Mouse (Mus musculus): ENCODE measurements around the gene Iqcg. TPM values are rescaled to one million over a fixed set of nuclear protein-coding genes. Genes with fewer than 3 reads are reported as not detected.

Gene Iqcg
- polyA plus RNA-seq, 1 experiment = 0.92 TPM

GRCm38 (mm10) chr16:33063267-33063666, 7.2 kb upstream of the Iqcg start:
- Histone ChIP-seq H3K36me3 (ENCODE audit: control insufficient read depth, insufficient read depth) (peaks cover 28% of the 10 kb centered on the region), H3K4me3 (ENCODE audit: insufficient read depth, poor library complexity, severe bottlenecking) (peak overlapping the region; percentile 48), H3K27me3 (ENCODE audit: control insufficient read depth, insufficient read depth, insufficient read length) (no peaks in the 10 kb centered on the region), H3K79me3 (ENCODE audit: low read depth) (peaks cover 15% of the 10 kb centered on the region), H3ac (ENCODE audit: control insufficient read depth, insufficient read length, low read depth) (peak overlapping the region; percentile 66), H3K79me2 (ENCODE audit: control insufficient read depth, insufficient read depth) (peaks cover 22% of the 10 kb centered on the region)
- TF ChIP-seq CTCF (IDR thresholded peaks at IDR 0.05; ENCODE audit: control insufficient read depth, insufficient read depth, insufficient read length) = no peak
- TF ChIP-seq CEBPB (IDR thresholded peaks at IDR 0.05; ENCODE audit: low read depth) = no peak
- no peak for TF ChIP-seq MAX (IDR thresholded peaks at IDR 0.05)
- TF ChIP-seq FOSL1 (IDR thresholded peaks at IDR 0.05; ENCODE audit: insufficient read depth, low read length, poor library complexity, severe bottlenecking) = no peak
- no peak for TF ChIP-seq USF1 (IDR thresholded peaks at IDR 0.05; ENCODE audit: low read depth)
- no peak for TF ChIP-seq MYOG (IDR thresholded peaks at IDR 0.05; ENCODE audit: control insufficient read depth, extremely low read depth, insufficient read length)
- no peak for TF ChIP-seq MYOD1 (IDR thresholded peaks at IDR 0.05; ENCODE audit: control insufficient read depth, insufficient read length, low read depth)

GRCm38 (mm10) chr16:33062682-33063131, 6.7 kb upstream of the Iqcg start:
- H3K79me2 ChIP-seq (ENCODE audit: control insufficient read depth, insufficient read depth) = peaks cover 28% of the 10 kb centered on the region

DNA sequence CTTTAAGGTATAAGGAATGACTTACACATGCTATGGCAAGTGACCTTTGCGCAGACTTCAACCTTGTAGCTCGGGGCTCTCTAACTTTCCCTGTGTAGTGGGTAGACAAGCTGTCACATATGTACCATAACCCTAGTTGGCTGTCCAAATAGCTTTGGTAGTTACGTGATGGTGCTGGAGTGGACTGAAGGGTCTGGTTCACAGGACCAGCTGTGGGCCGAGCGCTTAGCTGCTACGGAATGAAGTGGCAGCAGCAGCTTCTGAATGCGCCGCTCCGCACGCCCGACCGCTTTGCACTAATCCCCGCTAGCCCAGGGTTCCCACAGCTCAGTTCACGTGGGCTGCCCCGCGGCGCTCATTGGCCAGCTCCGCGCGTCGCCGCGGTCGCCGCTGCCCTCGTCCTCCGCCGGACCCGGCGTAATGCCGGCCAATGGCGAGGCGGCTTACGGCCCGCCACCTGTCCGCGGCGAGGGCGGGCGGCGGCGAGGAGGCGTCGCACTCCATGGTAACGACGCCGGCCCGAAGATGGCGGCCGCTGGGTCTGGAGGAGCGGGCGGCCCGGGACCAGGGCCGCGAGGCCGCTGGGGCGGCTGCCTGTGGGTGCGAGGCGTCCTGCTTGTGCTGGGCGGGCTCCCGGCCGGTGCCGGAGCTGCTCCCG, 6.1 kb upstream of the Iqcg start, which contains the start of gene Lmln:
Lmln (plus strand) TSS at position 498 of the 658 bp plus-strand sequence.
- Histone ChIP-seq H3K4me3 (ENCODE audit: insufficient read depth, poor library complexity, severe bottlenecking) (peak within 1 kb of the TSS; percentile 48), H3K27me3 (ENCODE audit: control insufficient read depth, insufficient read depth, insufficient read length) (no peaks in the 10 kb centered on the region), H3ac (ENCODE audit: control insufficient read depth, insufficient read length, low read depth) (peak within 1 kb of the TSS; percentile 66), H3K36me3 (ENCODE audit: control insufficient read depth, insufficient read depth) (peaks cover 39% of the 10 kb centered on the region), H3K79me3 (ENCODE audit: low read depth) (peaks cover 26% of the 10 kb centered on the region), H3K79me2 (ENCODE audit: control insufficient read depth, insufficient read depth) (peaks cover 33% of the 10 kb centered on the region)
- TF ChIP-seq USF1 (IDR thresholded peaks at IDR 0.05; ENCODE audit: low read depth) = peak; percentile 82
- no peak for TF ChIP-seq CEBPB (IDR thresholded peaks at IDR 0.05; ENCODE audit: low read depth)
- TF ChIP-seq MAX (IDR thresholded peaks at IDR 0.05) = peak; percentile 60
- TF ChIP-seq MYOG (IDR thresholded peaks at IDR 0.05; ENCODE audit: control insufficient read depth, extremely low read depth, insufficient read length) = no peak
- no peak for TF ChIP-seq FOSL1 (IDR thresholded peaks at IDR 0.05; ENCODE audit: insufficient read depth, low read length, poor library complexity, severe bottlenecking)
- no peak for TF ChIP-seq MYOD1 (IDR thresholded peaks at IDR 0.05; ENCODE audit: control insufficient read depth, insufficient read length, low read depth)
- no peak for TF ChIP-seq CTCF (IDR thresholded peaks at IDR 0.05; ENCODE audit: control insufficient read depth, insufficient read depth, insufficient read length)

More at GRCm38 (mm10) chr16:33062682-33063131, 6.7 kb upstream of the Iqcg start:
- Histone ChIP-seq H3ac (ENCODE audit: control insufficient read depth, insufficient read length, low read depth) (peak overlapping the region; percentile 66), H3K79me3 (ENCODE audit: low read depth) (peaks cover 20% of the 10 kb centered on the region), H3K36me3 (ENCODE audit: control insufficient read depth, insufficient read depth) (peaks cover 34% of the 10 kb centered on the region), H3K4me3 (ENCODE audit: insufficient read depth, poor library complexity, severe bottlenecking) (peak overlapping the region; percentile 48), H3K27me3 (ENCODE audit: control insufficient read depth, insufficient read depth, insufficient read length) (no peaks in the 10 kb centered on the region)
- no peak for TF ChIP-seq CTCF (IDR thresholded peaks at IDR 0.05; ENCODE audit: control insufficient read depth, insufficient read depth, insufficient read length)
- no peak for TF ChIP-seq MYOG (IDR thresholded peaks at IDR 0.05; ENCODE audit: control insufficient read depth, extremely low read depth, insufficient read length)
- no peak for TF ChIP-seq CEBPB (IDR thresholded peaks at IDR 0.05; ENCODE audit: low read depth)
- TF ChIP-seq FOSL1 (IDR thresholded peaks at IDR 0.05; ENCODE audit: insufficient read depth, low read length, poor library complexity, severe bottlenecking) = no peak
- TF ChIP-seq MAX (IDR thresholded peaks at IDR 0.05) = no peak
- TF ChIP-seq MYOD1 (IDR thresholded peaks at IDR 0.05; ENCODE audit: control insufficient read depth, insufficient read length, low read depth) = no peak
- TF ChIP-seq USF1 (IDR thresholded peaks at IDR 0.05; ENCODE audit: low read depth) = no peak

- no peak overlapping the region for H3ac ChIP-seq (ENCODE audit: control insufficient read depth, insufficient read length, low read depth)
- peaks cover 33% of the 10 kb centered on the region for H3K79me3 ChIP-seq (ENCODE audit: low read depth)
- H3K79me2 ChIP-seq (ENCODE audit: control insufficient read depth, insufficient read depth) = peaks cover 41% of the 10 kb centered on the region
- H3K27me3 ChIP-seq (ENCODE audit: control insufficient read depth, insufficient read depth, insufficient read length) = no peaks in the 10 kb centered on the region
- TF ChIP-seq MYOG (IDR thresholded peaks at IDR 0.05; ENCODE audit: control insufficient read depth, extremely low read depth, insufficient read length) (no peak), USF1 (IDR thresholded peaks at IDR 0.05; ENCODE audit: low read depth) (no peak)
- H3K36me3 ChIP-seq (ENCODE audit: control insufficient read depth, insufficient read depth) = peaks cover 42% of the 10 kb centered on the region
- H3K4me3 ChIP-seq (ENCODE audit: insufficient read depth, poor library complexity, severe bottlenecking) = no peak overlapping the region
These were observed 5.4 kb upstream of the Iqcg start for GRCm38 (mm10) chr16:33061400-33061799.

DNA sequence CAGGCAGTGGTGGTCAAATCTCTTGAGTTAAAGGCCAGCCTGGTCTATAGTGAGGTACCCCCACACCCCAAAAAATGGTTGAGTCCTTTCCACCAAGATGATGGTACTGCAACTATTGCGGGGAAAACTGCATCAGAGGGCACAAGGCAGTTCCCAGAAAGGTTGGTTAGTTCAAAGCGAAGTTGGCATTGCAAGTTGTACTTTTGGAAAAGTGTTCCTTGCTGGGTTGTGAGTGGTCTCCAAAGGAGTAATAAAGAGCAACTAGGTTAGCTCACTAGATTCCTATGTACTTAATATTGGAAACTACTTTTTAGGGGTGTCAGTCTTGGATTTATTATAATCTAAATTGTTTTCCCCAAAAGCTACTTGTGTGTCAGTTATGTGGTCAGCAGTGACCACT, 4.9 kb upstream of the Iqcg start:
- Histone ChIP-seq H3K36me3 (ENCODE audit: control insufficient read depth, insufficient read depth) (peaks cover 42% of the 10 kb centered on the region), H3K79me3 (ENCODE audit: low read depth) (peaks cover 34% of the 10 kb centered on the region), H3K79me2 (ENCODE audit: control insufficient read depth, insufficient read depth) (peaks cover 43% of the 10 kb centered on the region), H3K4me3 (ENCODE audit: insufficient read depth, poor library complexity, severe bottlenecking) (no peak overlapping the region), H3ac (ENCODE audit: control insufficient read depth, insufficient read length, low read depth) (no peak overlapping the region), H3K27me3 (ENCODE audit: control insufficient read depth, insufficient read depth, insufficient read length) (no peaks in the 10 kb centered on the region)
- TF ChIP-seq MYOD1 (IDR thresholded peaks at IDR 0.05; ENCODE audit: control insufficient read depth, insufficient read length, low read depth) = no peak
- no peak for TF ChIP-seq CTCF (IDR thresholded peaks at IDR 0.05; ENCODE audit: control insufficient read depth, insufficient read depth, insufficient read length)
- TF ChIP-seq MYOG (IDR thresholded peaks at IDR 0.05; ENCODE audit: control insufficient read depth, extremely low read depth, insufficient read length) = no peak
- no peak for TF ChIP-seq FOSL1 (IDR thresholded peaks at IDR 0.05; ENCODE audit: insufficient read depth, low read length, poor library complexity, severe bottlenecking)
- TF ChIP-seq USF1 (IDR thresholded peaks at IDR 0.05; ENCODE audit: low read depth) = no peak
- no peak for TF ChIP-seq CEBPB (IDR thresholded peaks at IDR 0.05; ENCODE audit: low read depth)
- TF ChIP-seq MAX (IDR thresholded peaks at IDR 0.05) = no peak
